Mouse (Mus musculus) frontal cortex, adult (tissue): ENCODE measurements at regions not wholly inside any gene's neighbourhood (a gene's known extent, or its start where the extent isn't known, plus 50 kb on each side); places are given as distances from the start of the nearest gene placed in this dataset.
A peak's percentile ranks its signal among the peaks of the same experiment; 100 is the strongest.
"Not testable (repeated sequence)": the region's sequence is repeated elsewhere in the genome, so short reads cannot be mapped to it uniquely, and the experiment has no call there.

Experiments used
- ATAC-seq: cut with Nextera tagmentation; 2 replicates; pipeline ENCODE4 v1.9.2; 2017; ENCODE audit warnings: mild to moderate bottlenecking, moderate library complexity, mixed read lengths; ENCODE audit not compliant: low TSS enrichment

- no peak for ATAC-seq
Measured at GRCm38 (mm10) chr1:166900028-166900427, 101.2 kb upstream of the Fam78b start.

GRCm38 (mm10) chr1:166900441-166901161 is 100.6 kb upstream of the Fam78b start:
- no peak for ATAC-seq

GRCm38 (mm10) chr1:166901574-166901973 is 99.6 kb upstream of the Fam78b start:
- ATAC-seq = no peak

GRCm38 (mm10) chr1:166903417-166903816 is 97.8 kb upstream of the Fam78b start:
- ATAC-seq = no peak

GRCm38 (mm10) chr1:166908231-166908805 is 92.9 kb upstream of the Fam78b start:
- no peak for ATAC-seq

GRCm38 (mm10) chr1:166912195-166912594 is 89.0 kb upstream of the Fam78b start:
- ATAC-seq = not testable (repeated sequence)

GRCm38 (mm10) chr1:166922911-166923712 is 78.1 kb upstream of the Fam78b start:
- no peak for ATAC-seq

- ATAC-seq = no peak
Measured at GRCm38 (mm10) chr1:166923713-166923975, 77.6 kb upstream of the Fam78b start.

- ATAC-seq = peak; percentile 82
Measured at GRCm38 (mm10) chr1:166924126-166924525, 77.1 kb upstream of the Fam78b start.

- peak; percentile 50; the same call in 1 of the 2 replicates for ATAC-seq
Measured at GRCm38 (mm10) chr1:166926078-166926477, 75.1 kb upstream of the Fam78b start.

- ATAC-seq = not testable (repeated sequence)
Measured at GRCm38 (mm10) chr1:166939744-166940143, 61.5 kb upstream of the Fam78b start.

GRCm38 (mm10) chr1:166940146-166941076 is 60.8 kb upstream of the Fam78b start:
- ATAC-seq = not testable (repeated sequence)

- ATAC-seq = no peak
Measured at GRCm38 (mm10) chr1:166942201-166942600, 59.0 kb upstream of the Fam78b start.

GRCm38 (mm10) chr1:166944540-166944939 is 56.7 kb upstream of the Fam78b start:
- ATAC-seq = no peak

- ATAC-seq = peak; percentile 44; the same call in 1 of the 2 replicates
Measured at GRCm38 (mm10) chr1:166947844-166948702, 53.1 kb upstream of the Fam78b start.
